Mouse (Mus musculus): Measurements from ENCODE around the gene Rfng. TPM values are rescaled to one million over a fixed set of nuclear protein-coding genes. Genes with fewer than 3 reads are reported as not detected.
A peak's percentile ranks its signal among the peaks of the same experiment; 100 is the strongest.

Gene Rfng
- polyA plus RNA-seq, 1 experiment from 2014 or later = 22.4 TPM

GRCm38 (mm10) chr11:120805375-120806298 lies 21.6 kb upstream of the Rfng start:
- ATAC-seq = no peak
- H3K4me3 ChIP-seq = no peak overlapping the region
- H3K27ac ChIP-seq = no peak overlapping the region
- no peaks in the 10 kb centered on the region for H3K4me1 ChIP-seq
- WGBS (ENCODE audit: insufficient replicate concordance) = 77% methylated on average over 7 of the region's 7 CpGs
- H3K9me3 ChIP-seq (replicated peaks) = no peaks in the 10 kb centered on the region
- peaks cover 55% of the 10 kb centered on the region for H3K36me3 ChIP-seq
- no peaks in the 10 kb centered on the region for H3K27me3 ChIP-seq (replicated peaks)
- H3K9ac ChIP-seq = no peak overlapping the region
- H3K4me2 ChIP-seq = no peak overlapping the region

GRCm38 (mm10) chr11:120804769-120805168 lies 20.8 kb upstream of the Rfng start:
- ATAC-seq = no peak
- WGBS (ENCODE audit: insufficient replicate concordance) = 67% methylated on average over 4 of the region's 4 CpGs

GRCm38 (mm10) chr11:120804274-120804673 lies 20.3 kb upstream of the Rfng start:
- H3K9ac ChIP-seq = no peak overlapping the region
- no peak overlapping the region for H3K4me2 ChIP-seq
- no peaks in the 10 kb centered on the region for H3K27me3 ChIP-seq (replicated peaks)
- H3K36me3 ChIP-seq = peaks cover 41% of the 10 kb centered on the region
- H3K4me3 ChIP-seq = no peak overlapping the region
- no peak overlapping the region for H3K27ac ChIP-seq
- H3K4me1 ChIP-seq = peaks cover 9% of the 10 kb centered on the region
- WGBS (ENCODE audit: insufficient replicate concordance) = 70% methylated on average over 7 of the region's 7 CpGs
- ATAC-seq = no peak
- no peaks in the 10 kb centered on the region for H3K9me3 ChIP-seq (replicated peaks)

More at GRCm38 (mm10) chr11:120804769-120805168, 20.8 kb upstream of the Rfng start:
- H3K4me1 ChIP-seq = peaks cover 8% of the 10 kb centered on the region
- H3K4me3 ChIP-seq = no peak overlapping the region
- H3K27ac ChIP-seq = no peak overlapping the region
- no peaks in the 10 kb centered on the region for H3K9me3 ChIP-seq (replicated peaks)
- no peak overlapping the region for H3K9ac ChIP-seq
- peaks cover 46% of the 10 kb centered on the region for H3K36me3 ChIP-seq
- H3K27me3 ChIP-seq (replicated peaks) = no peaks in the 10 kb centered on the region
- no peak overlapping the region for H3K4me2 ChIP-seq

- H3K9me3 ChIP-seq (replicated peaks) = no peaks in the 10 kb centered on the region
- no peak overlapping the region for H3K9ac ChIP-seq
- H3K27me3 ChIP-seq (replicated peaks) = no peaks in the 10 kb centered on the region
- 0 out of 2 replicates have a peak overlapping the region, but pooled peaks have one; percentile 1 for H3K4me2 ChIP-seq
- H3K4me3 ChIP-seq = no peak overlapping the region
- H3K4me1 ChIP-seq = peaks cover 22% of the 10 kb centered on the region
- ATAC-seq = peak; percentile 43; the same call in 1 of the 2 replicates
- H3K36me3 ChIP-seq = 0 out of 2 replicates have a peak, but pooled peaks cover 1% of the 10 kb centered on the region
- 16% methylated on average over 10 of the region's 10 CpGs for WGBS (ENCODE audit: insufficient replicate concordance)
- H3K27ac ChIP-seq = no peak overlapping the region
Measured at GRCm38 (mm10) chr11:120800061-120800904, 16.3 kb upstream of the Rfng start.

GRCm38 (mm10) chr11:120799316-120799890 lies 15.4 kb upstream of the Rfng start:
- Histone ChIP-seq H3K9me3 (replicated peaks) (no peaks in the 10 kb centered on the region), H3K9ac (no peak overlapping the region), H3K4me3 (no peak overlapping the region), H3K4me1 (peaks cover 31% of the 10 kb centered on the region), H3K27me3 (replicated peaks) (no peaks in the 10 kb centered on the region), H3K36me3 (peaks cover 8% of the 10 kb centered on the region), H3K27ac (no peak overlapping the region), H3K4me2 (0 out of 2 replicates have a peak overlapping the region, but pooled peaks have one; percentile 1)
- 47% methylated on average over 6 of the region's 6 CpGs for WGBS (ENCODE audit: insufficient replicate concordance)
- ATAC-seq = no peak

GRCm38 (mm10) chr11:120798244-120798643 lies 14.2 kb upstream of the Rfng start:
- Histone ChIP-seq H3K36me3 (peaks cover 20% of the 10 kb centered on the region), H3K9ac (no peak overlapping the region), H3K27ac (no peak overlapping the region), H3K9me3 (replicated peaks) (no peaks in the 10 kb centered on the region), H3K4me3 (no peak overlapping the region), H3K4me2 (no peak overlapping the region), H3K27me3 (replicated peaks) (no peaks in the 10 kb centered on the region), H3K4me1 (peaks cover 36% of the 10 kb centered on the region)
- no peak for ATAC-seq
- 46% methylated on average over 3 of the region's 3 CpGs for WGBS (ENCODE audit: insufficient replicate concordance)

GRCm38 (mm10) chr11:120796614-120796946 lies 12.6 kb upstream of the Rfng start:
- WGBS (ENCODE audit: insufficient replicate concordance) = 29% methylated on average over 8 of the region's 8 CpGs

GRCm38 (mm10) chr11:120795756-120796613 lies 12.0 kb upstream of the Rfng start, which contains the start of gene Dus1l:
Gene Dus1l, minus strand, starts transcription at chr11:120796403.
- peaks cover 36% of the 10 kb centered on the region for H3K4me1 ChIP-seq
- ATAC-seq = peak; percentile 89
- H3K27me3 ChIP-seq (replicated peaks) = no peaks in the 10 kb centered on the region
- no peaks in the 10 kb centered on the region for H3K9me3 ChIP-seq (replicated peaks)
- H3K4me2 ChIP-seq = peak within 1 kb of the TSS; percentile 94
- peaks cover 42% of the 10 kb centered on the region for H3K36me3 ChIP-seq
- under 1% methylated on average over 59 of the region's 59 CpGs for WGBS (ENCODE audit: insufficient replicate concordance)
- H3K9ac ChIP-seq = peak within 1 kb of the TSS; percentile 99
- H3K4me3 ChIP-seq = peak within 1 kb of the TSS; percentile 99
- H3K27ac ChIP-seq = peak within 1 kb of the TSS; percentile 76

More at GRCm38 (mm10) chr11:120796614-120796946, 12.6 kb upstream of the Rfng start:
- Histone ChIP-seq H3K36me3 (peaks cover 36% of the 10 kb centered on the region), H3K4me1 (peaks cover 36% of the 10 kb centered on the region), H3K27ac (peak overlapping the region; percentile 68; the same call in 1 of the 2 replicates), H3K4me2 (peak overlapping the region; percentile 94), H3K9me3 (replicated peaks) (no peaks in the 10 kb centered on the region), H3K9ac (peak overlapping the region; percentile 99), H3K4me3 (peak overlapping the region; percentile 99), H3K27me3 (replicated peaks) (no peaks in the 10 kb centered on the region)
- peak; percentile 34 for ATAC-seq

- no peak overlapping the region for H3K9ac ChIP-seq
- H3K9me3 ChIP-seq (replicated peaks) = no peaks in the 10 kb centered on the region
- H3K27me3 ChIP-seq (replicated peaks) = no peaks in the 10 kb centered on the region
- WGBS (ENCODE audit: insufficient replicate concordance) = 89% methylated on average over 9 of the region's 9 CpGs
- no peak overlapping the region for H3K4me2 ChIP-seq
- no peak overlapping the region for H3K27ac ChIP-seq
- peaks cover 75% of the 10 kb centered on the region for H3K36me3 ChIP-seq
- H3K4me1 ChIP-seq = peaks cover 27% of the 10 kb centered on the region
- no peak for ATAC-seq
- H3K4me3 ChIP-seq = no peak overlapping the region
Measured at GRCm38 (mm10) chr11:120792652-120793051, 8.6 kb upstream of the Rfng start.

- H3K9ac ChIP-seq = no peak overlapping the region
- no peak overlapping the region for H3K27ac ChIP-seq
- H3K27me3 ChIP-seq (replicated peaks) = no peaks in the 10 kb centered on the region
- H3K9me3 ChIP-seq (replicated peaks) = no peaks in the 10 kb centered on the region
- no peak overlapping the region for H3K4me2 ChIP-seq
- 72% methylated on average over 3 of the region's 3 CpGs for WGBS (ENCODE audit: insufficient replicate concordance)
- H3K36me3 ChIP-seq = peaks cover 95% of the 10 kb centered on the region
- no peak overlapping the region for H3K4me3 ChIP-seq
- H3K4me1 ChIP-seq = peaks cover 29% of the 10 kb centered on the region
- ATAC-seq = no peak
Measured at GRCm38 (mm10) chr11:120789810-120790209, 5.8 kb upstream of the Rfng start.

- Histone ChIP-seq H3K4me2 (no peak overlapping the region), H3K9me3 (replicated peaks) (no peaks in the 10 kb centered on the region), H3K36me3 (peaks cover 90% of the 10 kb centered on the region), H3K27me3 (replicated peaks) (no peaks in the 10 kb centered on the region), H3K9ac (no peak overlapping the region), H3K4me1 (peaks cover 28% of the 10 kb centered on the region), H3K4me3 (no peak overlapping the region), H3K27ac (no peak overlapping the region)
- WGBS (ENCODE audit: insufficient replicate concordance) = 74% methylated on average over 4 of the region's 4 CpGs
- no peak for ATAC-seq
Measured at GRCm38 (mm10) chr11:120789355-120789754, 5.3 kb upstream of the Rfng start.
